Mouse (Mus musculus) G1E (cell line): ENCODE results near the gene Tbc1d5. TPM values are rescaled to one million over a fixed set of nuclear protein-coding genes. Genes with fewer than 3 reads are reported as not detected.

ENCODE experiments used
- ATAC-seq: 2 replicates; pipeline ENCODE4 v1.8.0; 2016; ENCODE audit warnings: mild to moderate bottlenecking; ENCODE audit not compliant: insufficient number of reproducible peaks, poor library complexity, low FRiP score, severe bottlenecking; ENCODE audit errors: extremely low read depth
- DNase-seq: peaks from one replicate; pipeline ENCODE4 v3.0.0; 2012; ENCODE audit warnings: low spot score
- H3K27me3 ChIP-seq: 2 replicates; pipeline ENCODE4 v1.6.1; 2012; ENCODE audit warnings: mild to moderate bottlenecking, low read length, inconsistent platforms; ENCODE audit not compliant: insufficient read depth
- H3K36me3 ChIP-seq: replicated peaks from 2 replicates; pipeline ENCODE3; 2012; ENCODE audit warnings: mild to moderate bottlenecking, inconsistent platforms
- H3K4me1 ChIP-seq: 2 replicates; pipeline ENCODE4 v1.6.1; 2012; ENCODE audit warnings: low read depth, low read length, inconsistent platforms, mixed read lengths; ENCODE audit not compliant: insufficient read depth
- H3K4me3 ChIP-seq: 2 replicates; pipeline ENCODE4 v1.5.1; 2012; ENCODE audit warnings: low read depth, mild to moderate bottlenecking, inconsistent platforms, low read length, moderate library complexity, mixed read lengths
- H3K9me3 ChIP-seq: replicated peaks from 2 replicates; pipeline ENCODE4 v1.6.1; 2012; ENCODE audit warnings: inconsistent platforms
- CTCF ChIP-seq: IDR thresholded peaks from 2 replicates; pipeline ENCODE4 v1.5.1; 2012; ENCODE audit warnings: low read depth, low read length, inconsistent platforms, mixed read lengths
- GATA1 ChIP-seq: IDR thresholded peaks from 2 replicates; pipeline ENCODE4 v1.6.1; 2012; ENCODE audit warnings: borderline replicate concordance, low read length, inconsistent platforms, mixed read lengths
- GATA2 ChIP-seq: IDR thresholded peaks from 2 replicates; pipeline ENCODE4 v1.6.1; 2012; ENCODE audit warnings: low read depth, low read length, inconsistent platforms, borderline replicate concordance
- POLR2AphosphoS5 ChIP-seq: IDR thresholded peaks from 2 replicates; pipeline ENCODE4 v1.6.1; 2012; ENCODE audit warnings: low read depth, low read length, inconsistent platforms; ENCODE audit not compliant: insufficient replicate concordance
- TAL1 ChIP-seq: conservative IDR thresholded peaks from 2 replicates; pipeline ENCODE4 v1.6.1; 2012; ENCODE audit warnings: low read depth, low read length, inconsistent platforms, mixed read lengths
- polyA plus RNA-seq: library from polyadenylated mRNA; stranded (reverse); fragments of >175 nt; gene quantifications from 2 replicates; pipeline ENCODE4 v1.2.3, GENCODE M21; 2012
- total RNA-seq, 2 experiments: library from RNA; stranded (forward) in 1 of 2; stranded (reverse) in 1 of 2; fragments of 200-1000 nt in 1 of 2; fragments of >200 nt in 1 of 2; fragmentation: Nextera tagmentation in 1 of 2; gene quantifications; 2 replicates each; pipeline ENCODE4 v1.2.3; 2014 to 2017

Tbc1d5 gene
- total RNA-seq (2014; fragmentation: Nextera tagmentation) (64.6 and 79.9 TPM in 2 replicates), total RNA-seq (2017) (21.5 and 25.3 TPM in 2 replicates), polyA plus RNA-seq (11.8 and 13.3 TPM in 2 replicates)

DNA sequence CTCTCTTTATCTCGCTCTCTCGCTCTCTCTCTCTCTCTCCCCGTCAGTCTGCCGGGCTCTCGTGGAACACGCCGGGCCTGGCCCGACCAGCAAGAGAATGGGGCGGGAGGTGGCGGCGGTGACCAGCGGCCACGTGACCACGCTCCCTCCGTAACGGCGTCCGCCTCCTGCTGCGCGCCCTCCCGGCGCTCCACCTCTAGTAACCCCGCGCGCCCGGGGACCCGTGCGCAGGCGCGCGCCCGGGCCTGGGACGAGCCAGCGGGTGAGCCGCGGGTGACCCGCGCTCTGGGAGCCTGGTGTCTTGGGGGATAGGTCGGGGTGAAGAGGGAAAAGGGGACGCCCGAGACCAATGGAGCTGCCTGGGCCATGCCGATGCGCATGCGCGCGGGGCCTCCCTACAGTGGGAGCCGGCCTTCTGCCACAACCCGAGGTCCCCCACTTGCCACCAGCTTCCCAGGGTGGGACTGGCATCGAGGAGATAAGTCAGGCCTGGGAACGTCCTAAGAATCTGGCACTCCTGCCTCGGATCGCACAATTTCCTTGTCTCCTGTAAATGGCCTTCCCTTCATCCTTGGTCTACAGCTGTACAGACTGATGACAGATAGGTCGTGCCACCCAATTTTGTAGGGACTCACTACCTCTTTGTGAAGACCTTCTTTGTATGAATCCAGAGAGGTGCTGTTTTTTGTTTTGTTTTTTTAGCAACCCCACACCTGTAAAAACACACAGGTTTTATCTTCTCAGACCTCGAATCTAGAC lies at the start of gene Tbc1d5:
Tbc1d5 (minus strand) TSS at position 158 of the 759 bp plus-strand sequence.
- Histone ChIP-seq H3K27me3 (no peaks in the 10 kb centered on the region), H3K4me1 (peaks cover 16% of the 10 kb centered on the region), H3K4me3 (peak within 1 kb of the TSS; percentile 88), H3K9me3 (no peaks in the 10 kb centered on the region), H3K36me3 (no peaks in the 10 kb centered on the region)
- ATAC-seq = peak; percentile 69
- DNase-seq = peak; percentile 73
- TF ChIP-seq POLR2AphosphoS5 = no peak
- TF ChIP-seq CTCF = no peak
- TF ChIP-seq TAL1 = no peak
- TF ChIP-seq GATA1 = no peak
- no peak for TF ChIP-seq GATA2

DNA sequence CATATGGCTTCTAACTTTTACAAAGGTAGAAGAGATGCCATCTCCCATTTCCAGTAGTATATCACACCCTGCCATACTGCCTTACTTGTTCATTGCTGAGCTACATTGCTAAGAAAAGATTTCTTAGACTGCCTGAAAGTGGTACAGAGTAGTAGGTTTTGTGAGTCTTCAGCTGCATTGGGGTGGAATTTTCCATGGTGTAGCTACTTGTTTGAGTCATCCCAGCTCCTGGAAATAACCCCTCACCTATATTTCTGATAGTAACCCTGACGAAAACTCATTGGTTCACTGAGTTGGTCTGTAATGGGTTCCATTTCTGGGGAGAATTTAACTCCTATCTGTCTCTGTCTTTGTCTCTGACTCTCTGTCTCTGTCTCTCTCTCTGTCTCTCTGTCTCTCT lies 46.9 kb upstream of the Tbc1d5 start:
- Histone ChIP-seq H3K4me1 (no peaks in the 10 kb centered on the region), H3K27me3 (no peaks in the 10 kb centered on the region), H3K9me3 (no peaks in the 10 kb centered on the region), H3K36me3 (no peaks in the 10 kb centered on the region), H3K4me3 (no peak overlapping the region)
- ATAC-seq (no peak), DNase-seq (no peak)
- TF ChIP-seq TAL1 (no peak), GATA2 (no peak), POLR2AphosphoS5 (no peak), GATA1 (no peak), CTCF (no peak)

DNA sequence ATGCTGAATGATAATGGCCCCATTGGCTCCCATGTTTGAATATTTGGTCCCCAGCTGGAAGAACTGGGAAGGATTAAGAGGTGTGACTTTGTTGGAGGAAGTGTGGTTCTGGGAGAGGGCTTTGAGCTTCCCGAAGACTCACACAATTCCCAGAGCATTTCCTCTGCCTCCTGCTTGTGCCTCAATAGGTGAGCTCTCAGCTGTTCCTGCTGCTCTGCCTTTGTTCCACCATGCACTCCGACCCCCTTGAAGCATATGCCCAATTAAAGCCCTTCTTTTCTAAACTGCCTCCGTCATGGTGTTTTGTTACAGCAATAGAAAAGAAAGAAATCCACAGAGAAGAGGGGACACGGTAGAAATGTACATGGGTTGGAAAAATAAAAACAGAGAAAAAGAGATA lies 44.0 kb upstream of the Tbc1d5 start:
- H3K36me3 ChIP-seq = no peaks in the 10 kb centered on the region
- H3K4me3 ChIP-seq = no peak overlapping the region
- H3K9me3 ChIP-seq = no peaks in the 10 kb centered on the region
- H3K4me1 ChIP-seq = no peaks in the 10 kb centered on the region
- H3K27me3 ChIP-seq = no peaks in the 10 kb centered on the region
- TF ChIP-seq GATA1 = no peak
- TF ChIP-seq CTCF = no peak
- no peak for TF ChIP-seq POLR2AphosphoS5
- no peak for TF ChIP-seq TAL1
- TF ChIP-seq GATA2 = no peak
- ATAC-seq (no peak), DNase-seq (no peak)

DNA sequence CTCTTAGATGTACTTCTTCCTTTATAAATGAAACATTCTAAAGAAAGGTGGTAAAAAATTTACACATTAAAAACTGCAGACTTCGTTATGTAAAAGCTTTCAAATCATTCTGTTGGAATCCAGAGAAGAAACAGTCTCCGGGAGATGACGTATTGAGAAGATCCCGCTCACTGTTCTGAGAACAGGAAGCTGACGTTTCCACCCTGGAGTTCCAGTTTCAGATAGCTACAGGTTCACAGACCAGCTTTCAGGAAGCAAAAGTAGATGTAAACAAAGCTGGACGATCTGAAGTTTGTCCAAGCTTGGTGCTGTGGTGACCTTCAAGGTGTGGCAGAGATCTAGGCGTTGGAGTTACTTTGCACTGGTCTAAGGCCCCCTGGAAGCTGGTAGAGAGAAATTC lies 41.9 kb upstream of the Tbc1d5 start:
- TF ChIP-seq GATA2 (no peak), TAL1 (no peak), CTCF (no peak), POLR2AphosphoS5 (no peak), GATA1 (no peak)
- Histone ChIP-seq H3K4me3 (no peak overlapping the region), H3K4me1 (no peaks in the 10 kb centered on the region), H3K36me3 (no peaks in the 10 kb centered on the region), H3K27me3 (no peaks in the 10 kb centered on the region), H3K9me3 (no peaks in the 10 kb centered on the region)
- ATAC-seq (no peak), DNase-seq (no peak)

GRCm38 (mm10) chr17:51219897-51220296 lies 40.7 kb upstream of the Tbc1d5 start:
- Histone ChIP-seq H3K4me1 (no peaks in the 10 kb centered on the region), H3K36me3 (no peaks in the 10 kb centered on the region), H3K4me3 (no peak overlapping the region), H3K27me3 (no peaks in the 10 kb centered on the region), H3K9me3 (no peaks in the 10 kb centered on the region)
- DNase-seq = no peak
- TF ChIP-seq TAL1 (no peak), CTCF (no peak), GATA2 (no peak), GATA1 (no peak), POLR2AphosphoS5 (no peak)
- ATAC-seq = no peak

GRCm38 (mm10) chr17:51216426-51216825 lies 37.3 kb upstream of the Tbc1d5 start:
- H3K4me3 ChIP-seq = no peak overlapping the region
- no peak for TF ChIP-seq TAL1
- no peak for TF ChIP-seq GATA1
- no peak for TF ChIP-seq POLR2AphosphoS5
- TF ChIP-seq CTCF = no peak
- H3K36me3 ChIP-seq = no peaks in the 10 kb centered on the region
- DNase-seq (no peak), ATAC-seq (no peak)
- no peaks in the 10 kb centered on the region for H3K9me3 ChIP-seq
- no peaks in the 10 kb centered on the region for H3K27me3 ChIP-seq
- H3K4me1 ChIP-seq = no peaks in the 10 kb centered on the region
